Mouse (Mus musculus) forebrain, embryonic 15.5 days (tissue): ENCODE data around the gene Ccdc38. TPM values are rescaled to one million over a fixed set of nuclear protein-coding genes. Genes with fewer than 3 reads are reported as not detected.
A peak's percentile ranks its signal among the peaks of the same experiment; 100 is the strongest.
"Not testable (repeated sequence)": the region's sequence is repeated elsewhere in the genome, so short reads cannot be mapped to it uniquely, and the experiment has no call there.

Experiments
- ATAC-seq: fragments of 200-750 bp; cut with Nextera tagmentation; replicated peaks from 2 replicates; pipeline ENCODE4 v1.8.0; 2017; ENCODE audit warnings: mild to moderate bottlenecking, moderate TSS enrichment, moderate library complexity
- H3K27ac ChIP-seq: fragments of 300-500 bp; sonication (generic); replicated peaks from 2 replicates; pipeline ENCODE4 v1.5.1; 2015; ENCODE audit warnings: mild to moderate bottlenecking, inconsistent platforms
- H3K27me3 ChIP-seq: fragments of 300-500 bp; sonication (generic); 2 replicates; pipeline ENCODE4 v1.6.1; 2015; ENCODE audit warnings: inconsistent platforms
- H3K36me3 ChIP-seq: fragments of 300-500 bp; sonication (generic); 2 replicates; pipeline ENCODE4 v1.6.1; 2015; ENCODE audit warnings: mild to moderate bottlenecking, inconsistent platforms
- H3K4me1 ChIP-seq: fragments of 300-500 bp; sonication (generic); 2 replicates; pipeline ENCODE4 v1.6.1; 2015; ENCODE audit warnings: inconsistent platforms
- H3K4me2 ChIP-seq: fragments of 300-500 bp; sonication (generic); replicated peaks from 2 replicates; pipeline ENCODE4 v1.6.1; 2015; ENCODE audit warnings: mild to moderate bottlenecking, inconsistent platforms
- H3K4me3 ChIP-seq: fragments of 300-500 bp; sonication (generic); 2 replicates; pipeline ENCODE4 v1.5.1; 2015; ENCODE audit warnings: mild to moderate bottlenecking, inconsistent platforms
- H3K9ac ChIP-seq: fragments of 300-500 bp; sonication (generic); replicated peaks from 2 replicates; pipeline ENCODE4 v1.6.1; 2015; ENCODE audit warnings: mild to moderate bottlenecking, inconsistent platforms
- H3K9me3 ChIP-seq: fragments of 300-500 bp; sonication (generic); 2 replicates; pipeline ENCODE4 v1.6.1; 2016; ENCODE audit warnings: inconsistent platforms
- WGBS: fragments of 180-500 bp; shearing (Covaris S2); methylation state at CpG from one replicate; pipeline ENCODE4 v1.1.7; 2015; ENCODE audit warnings: mixed read lengths; 5-methylcytosine and 5-hydroxymethylcytosine counted together
- polyA plus RNA-seq: library from polyadenylated mRNA; unstranded; fragments of >200 nt; fragmentation: Nextera tagmentation; extraction: Ambion mirVana; gene quantifications from 2 replicates; pipeline ENCODE4 v1.2.1, GENCODE M21; 2015

Ccdc38 gene
- polyA plus RNA-seq, 1 experiment from 2014 or later = 0.51 TPM

DNA sequence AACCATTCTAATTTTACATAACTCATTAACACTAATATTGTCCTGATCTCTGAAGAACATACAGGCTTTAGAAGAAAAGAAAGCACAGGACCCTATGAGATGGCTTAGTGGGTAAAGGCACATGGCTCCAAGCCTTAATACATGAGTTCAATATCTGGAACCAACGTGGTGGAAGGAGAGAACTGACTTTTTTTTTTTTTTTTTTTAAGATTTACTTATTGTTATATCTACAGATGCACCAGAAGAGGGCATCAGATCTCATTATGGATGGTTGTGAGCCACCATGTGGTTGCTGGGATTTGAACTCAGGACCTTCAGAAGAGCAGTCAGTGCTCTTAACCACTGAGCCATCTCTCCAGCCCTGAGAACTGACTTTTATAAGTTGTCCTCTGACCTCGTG lies 17.5 kb downstream of the Ccdc38 start:
- H3K27ac ChIP-seq, H3K4me1 ChIP-seq, H3K9me3 ChIP-seq, H3K4me3 ChIP-seq, ATAC-seq, H3K27me3 ChIP-seq, H3K4me2 ChIP-seq, H3K36me3 ChIP-seq, H3K9ac ChIP-seq: not testable (repeated sequence)
- WGBS = 66% methylated on average over 2 of the region's 2 CpGs

DNA sequence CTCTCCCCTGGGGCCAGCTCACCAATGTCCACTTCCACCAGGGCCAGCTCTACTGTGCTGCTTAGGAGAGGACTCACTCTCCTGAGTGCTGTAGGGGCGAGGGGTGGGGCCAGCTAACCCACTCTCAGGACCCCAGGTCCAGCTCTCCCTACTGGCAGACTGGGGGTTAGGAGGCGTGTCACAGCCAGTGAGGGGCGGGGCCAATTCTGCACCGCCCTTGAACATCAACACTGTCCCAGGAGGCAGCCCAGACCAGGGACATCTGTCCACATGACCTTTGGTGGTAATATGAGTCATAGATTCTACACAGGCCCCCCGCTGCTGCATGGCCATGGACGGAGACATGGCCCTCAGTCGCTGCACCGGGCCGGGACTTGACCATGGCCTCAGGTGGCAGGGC lies 19.4 kb downstream of the Ccdc38 start:
- no peaks in the 10 kb centered on the region for H3K27me3 ChIP-seq
- H3K4me3 ChIP-seq = no peak overlapping the region
- H3K4me2 ChIP-seq = no peak overlapping the region
- no peaks in the 10 kb centered on the region for H3K36me3 ChIP-seq
- no peaks in the 10 kb centered on the region for H3K9me3 ChIP-seq
- no peak overlapping the region for H3K27ac ChIP-seq
- no peak overlapping the region for H3K9ac ChIP-seq
- H3K4me1 ChIP-seq = no peaks in the 10 kb centered on the region
- ATAC-seq = no peak
- WGBS = 60% methylated on average over 9 of the region's 9 CpGs

DNA sequence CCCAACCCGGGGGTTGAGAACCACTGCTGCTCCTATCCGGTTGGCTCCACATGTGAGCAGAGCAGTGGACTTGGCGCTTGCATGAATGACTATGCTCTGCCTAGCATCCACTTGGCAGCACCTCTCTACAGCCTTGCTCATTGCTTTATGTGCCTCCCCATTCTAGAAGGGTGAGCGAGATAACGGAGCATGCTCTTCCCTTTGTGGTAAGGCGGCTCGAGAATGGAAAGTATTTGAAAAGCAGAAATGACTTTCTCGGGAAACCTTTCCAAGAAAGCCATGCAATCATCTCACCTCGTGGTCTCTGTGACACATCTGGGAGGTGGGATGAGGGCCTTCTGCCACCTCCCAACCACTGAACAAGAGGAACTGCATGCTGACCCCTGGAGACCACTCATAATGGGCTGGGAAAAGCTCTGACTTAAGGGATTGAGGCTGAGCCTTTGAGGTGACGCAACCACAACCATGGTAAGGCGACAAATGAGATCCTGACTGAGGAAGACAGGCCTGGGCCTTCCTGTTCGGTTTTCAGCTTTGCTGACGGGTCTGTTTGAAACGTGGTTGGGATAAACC lies 24.2 kb downstream of the Ccdc38 start:
- no peak for ATAC-seq
- no peaks in the 10 kb centered on the region for H3K9me3 ChIP-seq
- H3K4me1 ChIP-seq = no peaks in the 10 kb centered on the region
- H3K27me3 ChIP-seq = no peaks in the 10 kb centered on the region
- H3K36me3 ChIP-seq = no peaks in the 10 kb centered on the region
- no peak overlapping the region for H3K4me3 ChIP-seq
- H3K4me2 ChIP-seq = no peak overlapping the region
- H3K9ac ChIP-seq = no peak overlapping the region
- 91% methylated on average over 14 of the region's 14 CpGs for WGBS
- H3K27ac ChIP-seq = no peak overlapping the region

DNA sequence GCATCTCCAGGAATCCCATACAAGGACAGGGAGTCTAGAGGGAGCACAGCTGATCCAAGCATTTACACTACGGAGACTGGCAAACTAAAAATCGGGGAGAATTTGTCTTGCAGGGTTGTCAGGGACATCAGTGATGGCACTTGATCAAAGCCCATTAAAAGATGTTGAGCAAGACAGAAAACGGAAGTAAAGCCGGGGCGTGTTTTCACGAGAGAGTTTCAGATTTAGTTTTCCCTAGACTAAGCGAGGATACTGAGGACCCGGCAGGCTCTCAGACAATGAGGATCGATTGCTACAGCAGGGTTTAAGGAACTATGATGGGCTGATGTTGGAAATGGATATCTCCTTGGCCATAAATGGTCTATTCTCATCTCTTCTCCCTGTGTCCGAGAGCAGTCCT lies 26.6 kb downstream of the Ccdc38 start:
- no peaks in the 10 kb centered on the region for H3K9me3 ChIP-seq
- no peak overlapping the region for H3K9ac ChIP-seq
- no peak for ATAC-seq
- no peak overlapping the region for H3K27ac ChIP-seq
- no peak overlapping the region for H3K4me3 ChIP-seq
- H3K4me2 ChIP-seq = no peak overlapping the region
- 91% methylated on average over 10 of the region's 10 CpGs for WGBS
- H3K27me3 ChIP-seq = no peaks in the 10 kb centered on the region
- H3K36me3 ChIP-seq = no peaks in the 10 kb centered on the region
- no peaks in the 10 kb centered on the region for H3K4me1 ChIP-seq

DNA sequence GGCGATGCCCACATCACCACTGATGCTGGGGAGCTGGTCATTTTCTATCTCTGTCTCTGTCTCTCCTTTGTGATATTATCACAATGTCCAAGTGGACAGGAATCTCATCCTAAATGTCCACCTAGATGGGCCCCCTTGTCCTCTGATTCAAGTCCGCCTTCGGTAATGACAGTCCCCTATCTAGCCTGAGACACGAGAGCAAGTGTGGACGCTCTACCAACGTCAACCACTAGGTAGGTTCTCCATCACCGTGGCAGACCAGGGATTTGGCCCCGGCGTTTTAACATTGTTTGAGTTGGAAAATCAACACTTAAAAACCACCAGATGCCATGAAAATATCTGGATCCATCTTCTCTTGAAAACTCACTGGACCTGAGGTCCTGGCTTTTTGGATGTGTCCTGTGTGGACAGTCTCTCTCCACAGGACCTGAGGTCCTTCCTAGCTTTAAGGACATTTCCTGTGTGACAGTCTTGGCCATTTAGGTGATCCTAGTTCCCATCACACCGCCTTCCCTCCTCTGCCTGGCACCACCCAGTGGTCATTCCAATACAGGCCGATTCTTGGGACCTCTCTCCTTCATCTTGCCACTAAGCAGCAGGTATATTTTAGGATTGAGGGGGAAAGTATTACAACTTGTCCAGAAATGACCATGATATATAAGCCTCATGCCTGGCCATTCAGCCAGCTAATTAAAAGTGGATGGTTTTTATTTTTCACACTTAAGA lies 27.6 kb downstream of the Ccdc38 start:
- H3K36me3 ChIP-seq = no peaks in the 10 kb centered on the region
- H3K9me3 ChIP-seq = no peaks in the 10 kb centered on the region
- H3K4me3 ChIP-seq = no peak overlapping the region
- no peaks in the 10 kb centered on the region for H3K27me3 ChIP-seq
- no peak overlapping the region for H3K4me2 ChIP-seq
- no peak overlapping the region for H3K27ac ChIP-seq
- no peaks in the 10 kb centered on the region for H3K4me1 ChIP-seq
- H3K9ac ChIP-seq = no peak overlapping the region
- no peak for ATAC-seq
- WGBS = 92% methylated on average over 11 of the region's 11 CpGs

DNA sequence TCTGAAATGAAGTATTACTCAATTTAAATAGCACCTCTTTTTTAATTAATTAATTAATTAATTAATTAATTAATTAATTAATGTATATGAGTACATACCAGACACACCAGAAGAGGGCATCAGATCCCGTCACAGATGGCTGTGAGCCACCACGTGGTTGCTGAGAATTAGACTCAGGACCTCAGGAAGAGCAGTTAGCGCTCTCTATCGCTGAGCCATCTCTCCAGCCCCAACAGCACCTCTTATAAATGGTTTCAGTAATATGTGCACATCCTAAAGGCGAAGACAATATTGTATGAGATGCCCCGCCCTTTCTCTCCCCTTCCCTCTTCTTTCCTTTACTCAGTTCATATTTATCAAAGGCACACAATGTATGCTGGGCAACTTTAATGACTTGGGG lies 28.2 kb downstream of the Ccdc38 start:
- Histone ChIP-seq H3K4me1 (no peaks in the 10 kb centered on the region), H3K27ac (no peak overlapping the region), H3K9ac (no peak overlapping the region), H3K9me3 (no peaks in the 10 kb centered on the region), H3K27me3 (no peaks in the 10 kb centered on the region), H3K4me2 (no peak overlapping the region), H3K36me3 (no peaks in the 10 kb centered on the region), H3K4me3 (no peak overlapping the region)
- no peak for ATAC-seq
- WGBS = 84% methylated on average over 6 of the region's 6 CpGs

DNA sequence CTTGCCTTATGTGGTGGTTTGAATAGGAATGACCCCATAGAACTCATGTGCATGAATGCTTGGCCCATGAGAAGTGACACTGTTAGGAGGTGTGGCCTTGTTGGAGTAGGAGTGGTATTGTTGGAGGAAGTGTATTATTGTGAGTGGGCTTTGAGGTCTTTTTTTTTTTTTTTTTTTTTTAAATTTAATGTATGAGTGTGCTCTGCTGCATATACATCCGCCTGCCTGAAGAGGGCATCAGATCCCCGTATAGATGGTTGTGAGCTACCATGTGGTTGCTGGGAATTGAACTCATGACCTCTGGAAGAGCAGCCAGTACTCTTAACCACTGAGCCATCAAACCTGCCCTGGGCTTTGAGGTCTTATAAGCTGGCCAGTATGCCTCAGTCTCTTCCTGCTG lies 31.8 kb downstream of the Ccdc38 start:
- Histone ChIP-seq H3K9me3 (no peaks in the 10 kb centered on the region), H3K36me3 (no peaks in the 10 kb centered on the region), H3K9ac (no peak overlapping the region), H3K4me2 (no peak overlapping the region), H3K4me3 (no peak overlapping the region), H3K27ac (no peak overlapping the region), H3K4me1 (no peaks in the 10 kb centered on the region), H3K27me3 (no peaks in the 10 kb centered on the region)
- 55% methylated on average over 2 of the region's 2 CpGs for WGBS
- ATAC-seq = no peak

DNA sequence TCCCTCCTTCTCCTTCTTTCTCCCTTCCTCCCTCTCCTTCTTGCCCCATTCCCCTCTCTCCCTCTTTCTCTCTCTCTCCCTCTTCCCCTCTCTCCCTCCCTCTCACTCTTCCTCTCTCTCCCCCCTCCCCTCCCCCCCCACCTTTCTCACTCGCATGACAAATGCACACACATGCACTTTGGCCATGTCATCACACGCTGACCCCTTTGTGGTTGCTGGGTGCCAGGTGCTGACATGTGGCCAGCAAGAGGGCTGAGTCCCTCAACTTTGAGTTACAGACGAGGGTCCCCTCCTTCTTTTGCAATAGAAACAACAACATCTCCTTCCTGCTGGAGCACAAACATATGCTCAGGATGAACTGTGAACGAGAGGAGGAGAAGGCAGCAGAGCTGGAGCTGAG lies 34.5 kb downstream of the Ccdc38 start:
- no peak overlapping the region for H3K4me3 ChIP-seq
- no peak overlapping the region for H3K9ac ChIP-seq
- H3K9me3 ChIP-seq = no peaks in the 10 kb centered on the region
- no peaks in the 10 kb centered on the region for H3K27me3 ChIP-seq
- ATAC-seq = no peak
- no peaks in the 10 kb centered on the region for H3K4me1 ChIP-seq
- no peaks in the 10 kb centered on the region for H3K36me3 ChIP-seq
- no peak overlapping the region for H3K27ac ChIP-seq
- H3K4me2 ChIP-seq = no peak overlapping the region
- 79% methylated on average over 4 of the region's 4 CpGs for WGBS

DNA sequence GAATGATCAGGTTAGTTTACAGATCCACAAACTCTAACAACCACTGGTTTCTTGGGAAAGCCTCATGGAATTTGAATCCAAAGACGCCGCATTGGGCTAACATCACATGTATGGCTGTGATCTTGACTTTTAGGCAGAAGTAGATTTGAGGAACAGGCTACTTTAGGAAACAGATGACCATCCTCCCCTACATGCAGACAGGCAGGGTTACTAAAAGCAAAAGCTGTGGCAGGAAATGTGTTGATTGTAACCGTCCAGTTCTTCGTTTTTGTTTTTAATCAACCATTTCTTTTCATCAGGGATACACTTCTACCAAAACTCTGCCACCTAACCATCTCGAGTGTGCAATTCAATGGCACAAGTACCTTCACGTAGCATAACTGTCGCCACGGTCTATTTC lies 35.5 kb downstream of the Ccdc38 start:
- no peaks in the 10 kb centered on the region for H3K27me3 ChIP-seq
- H3K27ac ChIP-seq = no peak overlapping the region
- 91% methylated on average over 8 of the region's 8 CpGs for WGBS
- no peaks in the 10 kb centered on the region for H3K36me3 ChIP-seq
- H3K9me3 ChIP-seq = no peaks in the 10 kb centered on the region
- no peaks in the 10 kb centered on the region for H3K4me1 ChIP-seq
- no peak for ATAC-seq
- H3K4me3 ChIP-seq = no peak overlapping the region
- H3K4me2 ChIP-seq = no peak overlapping the region
- H3K9ac ChIP-seq = no peak overlapping the region

DNA sequence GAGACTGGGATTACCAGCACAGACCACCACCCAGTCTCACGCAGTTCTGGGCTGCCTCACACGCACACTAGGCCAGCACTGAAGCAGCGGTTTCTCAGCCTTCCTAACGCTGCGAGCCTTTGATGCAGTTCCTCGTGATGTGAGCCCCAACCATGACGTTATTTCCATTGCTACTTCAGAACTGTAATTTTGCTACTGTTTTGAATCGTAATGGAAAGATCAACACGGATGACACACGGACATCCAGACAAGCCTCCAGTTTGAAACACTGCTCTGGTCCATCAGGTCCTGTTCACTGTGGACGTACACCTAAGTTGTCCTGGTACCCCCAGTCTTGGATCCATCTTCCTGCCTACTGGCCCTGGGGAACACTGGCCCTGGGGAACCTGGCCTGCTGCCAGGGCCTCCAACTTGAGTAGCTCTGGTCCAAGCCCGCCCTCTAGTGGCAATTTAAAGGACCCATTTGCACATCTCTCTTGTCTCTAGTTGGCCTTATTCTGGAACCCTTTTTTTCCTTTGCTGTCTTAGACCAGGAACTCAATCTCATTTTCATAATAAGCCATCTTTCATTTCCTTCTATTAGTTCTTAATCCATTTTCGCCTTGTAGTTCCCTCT lies 36.9 kb downstream of the Ccdc38 start:
- H3K4me1 ChIP-seq = no peaks in the 10 kb centered on the region
- 70% methylated on average over 13 of the region's 13 CpGs for WGBS
- no peaks in the 10 kb centered on the region for H3K9me3 ChIP-seq
- H3K4me2 ChIP-seq = no peak overlapping the region
- no peaks in the 10 kb centered on the region for H3K27me3 ChIP-seq
- peaks cover 8% of the 10 kb centered on the region for H3K36me3 ChIP-seq
- ATAC-seq = 0 out of 2 replicates have a peak, but pooled peaks have one; percentile 26
- no peak overlapping the region for H3K9ac ChIP-seq
- H3K27ac ChIP-seq = no peak overlapping the region
- H3K4me3 ChIP-seq = no peak overlapping the region

DNA sequence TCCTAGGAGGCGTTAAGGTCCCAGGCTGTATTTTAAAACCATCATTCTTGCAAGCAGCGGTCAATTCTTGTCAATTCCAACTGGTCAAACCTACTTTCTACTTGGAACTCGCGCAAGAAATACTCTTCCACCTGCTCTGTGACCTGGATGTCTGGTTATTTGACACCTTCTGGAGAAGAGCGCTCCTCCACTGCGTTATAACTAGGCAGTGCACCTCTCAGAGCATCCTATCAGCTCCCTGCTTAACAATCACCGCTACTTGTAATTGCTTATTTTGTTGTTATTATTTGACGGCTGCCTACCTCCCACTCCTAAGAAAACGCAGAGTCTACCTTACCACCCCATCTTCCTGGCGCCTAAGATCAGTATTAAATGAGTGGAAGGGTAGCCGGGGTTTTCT lies 48.4 kb downstream of the Ccdc38 start:
- Histone ChIP-seq H3K27ac (peak overlapping the region; percentile 82), H3K4me3 (peak overlapping the region; percentile 78), H3K4me1 (peaks cover 21% of the 10 kb centered on the region), H3K4me2 (peak overlapping the region; percentile 85), H3K9ac (peak overlapping the region; percentile 81), H3K27me3 (no peaks in the 10 kb centered on the region), H3K36me3 (peaks cover 19% of the 10 kb centered on the region), H3K9me3 (no peaks in the 10 kb centered on the region)
- 1% methylated on average over 11 of the region's 11 CpGs for WGBS
- peak; percentile 37 for ATAC-seq

DNA sequence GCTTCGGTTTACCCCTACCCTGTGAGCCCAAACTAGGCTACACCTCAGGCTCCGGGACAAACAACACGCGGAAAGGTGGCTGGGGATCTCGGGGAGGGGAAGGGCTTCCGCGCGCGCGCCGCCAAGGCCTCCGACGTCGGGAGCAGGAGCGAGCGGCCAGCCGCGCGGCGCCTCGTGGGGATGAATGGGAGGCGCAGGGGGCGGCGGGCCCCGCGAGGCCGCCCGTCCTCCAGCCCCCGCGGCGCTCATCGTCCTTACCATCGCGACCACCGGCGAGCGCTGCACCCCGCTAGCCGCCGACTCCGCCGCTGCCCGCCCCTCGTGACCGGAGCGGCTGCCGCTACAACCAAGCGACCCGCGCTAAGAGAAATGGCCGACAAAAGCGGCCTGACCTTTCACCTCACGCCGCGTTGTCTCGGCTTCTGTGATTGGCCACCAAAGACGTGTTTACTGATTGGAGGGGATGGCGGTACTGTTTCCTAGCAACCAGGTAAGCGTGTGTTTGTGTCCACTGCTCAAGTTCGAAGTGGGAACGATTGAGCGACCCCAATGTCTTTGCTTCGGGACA lies 48.9 kb downstream of the Ccdc38 start, which contains the start of gene Snrpf:
TSS of gene Snrpf (minus strand) at position 426 of the 568 bp plus-strand sequence.
- Histone ChIP-seq H3K27ac (peak within 1 kb of the TSS; percentile 82), H3K4me1 (peaks cover 23% of the 10 kb centered on the region), H3K27me3 (no peaks in the 10 kb centered on the region), H3K9ac (peak within 1 kb of the TSS; percentile 81), H3K4me2 (peak within 1 kb of the TSS; percentile 85), H3K4me3 (peak within 1 kb of the TSS; percentile 78), H3K9me3 (no peaks in the 10 kb centered on the region), H3K36me3 (peaks cover 17% of the 10 kb centered on the region)
- under 1% methylated on average over 63 of the region's 63 CpGs for WGBS
- peak; percentile 84 for ATAC-seq
